Mouse (Mus musculus) embryonic facial prominence, embryonic 14.5 days (tissue): ENCODE measurements around the gene Mllt3. TPM values are rescaled to one million over a fixed set of nuclear protein-coding genes. Genes with fewer than 3 reads are reported as not detected.

Experiments
- ATAC-seq: fragments of 200-750 bp; cut with Nextera tagmentation; 2 replicates; pipeline ENCODE4 v1.8.0; 2017; ENCODE audit warnings: low read depth, moderate number of reproducible peaks, moderate TSS enrichment
- DNase-seq: peaks from one replicate; pipeline ENCODE4 v3.0.0-alpha.2; 2015; ENCODE audit warnings: low spot score
- H3K27ac ChIP-seq: fragments of 300-500 bp; sonication (generic); replicated peaks from 2 replicates; pipeline ENCODE4 v1.5.1; 2014; ENCODE audit warnings: low read depth, mild to moderate bottlenecking, low read length, moderate library complexity
- H3K27me3 ChIP-seq: fragments of 300-500 bp; sonication (generic); replicated peaks from 2 replicates; pipeline ENCODE4 v1.6.1; 2014; ENCODE audit warnings: low read length; ENCODE audit not compliant: control insufficient read depth, insufficient read depth
- H3K36me3 ChIP-seq: fragments of 300-500 bp; sonication (generic); 2 replicates; pipeline ENCODE4 v1.6.1; 2014; ENCODE audit warnings: low read length, mixed read lengths; ENCODE audit not compliant: control insufficient read depth, insufficient read depth
- H3K4me1 ChIP-seq: fragments of 300-500 bp; sonication (generic); 2 replicates; pipeline ENCODE4 v1.6.1; 2014; ENCODE audit warnings: antibody characterized with exemption, low read length; ENCODE audit not compliant: control insufficient read depth, insufficient read depth
- H3K4me2 ChIP-seq: fragments of 300-500 bp; sonication (generic); 2 replicates; pipeline ENCODE4 v1.6.1; 2014; ENCODE audit warnings: low read depth, mild to moderate bottlenecking, low read length, moderate library complexity, mixed read lengths
- H3K4me3 ChIP-seq: fragments of 300-500 bp; sonication (generic); 2 replicates; pipeline ENCODE4 v1.5.1; 2014; ENCODE audit warnings: low read depth, mild to moderate bottlenecking, low read length
- H3K9ac ChIP-seq: fragments of 300-500 bp; sonication (generic); 2 replicates; pipeline ENCODE4 v1.6.1; 2014; ENCODE audit warnings: low read depth, mild to moderate bottlenecking, low read length, moderate library complexity, mixed read lengths
- H3K9me3 ChIP-seq: fragments of 300-500 bp; sonication (generic); 2 replicates; pipeline ENCODE4 v1.6.1; 2016; ENCODE audit warnings: low read length; ENCODE audit not compliant: control insufficient read depth
- WGBS: fragments of 180-500 bp; shearing (Covaris S2); extraction: QIAGEN DNeasy Blood & Tissue Kit; methylation state at CpG from one replicate; pipeline ENCODE4 v1.1.7; 2014; 5-methylcytosine and 5-hydroxymethylcytosine counted together
- polyA plus RNA-seq: library from polyadenylated mRNA; unstranded; fragments of >200 nt; fragmentation: Nextera tagmentation; extraction: Ambion mirVana; gene quantifications from 2 replicates; pipeline ENCODE4 v1.2.1, GENCODE M21; 2014

Mllt3 gene
- polyA plus RNA-seq, 1 experiment from 2014 or later: 55.0 TPM

GRCm38 (mm10) chr4:87901166-87901565, 132.0 kb downstream of the Mllt3 start:
- Histone ChIP-seq H3K9ac (no peak overlapping the region), H3K36me3 (no peaks in the 10 kb centered on the region), H3K4me3 (no peak overlapping the region), H3K4me1 (peaks cover 6% of the 10 kb centered on the region), H3K9me3 (no peaks in the 10 kb centered on the region), H3K27me3 (no peaks in the 10 kb centered on the region), H3K27ac (no peak overlapping the region; the same call in 1 of the 2 replicates), H3K4me2 (no peak overlapping the region)
- ATAC-seq (no peak), DNase-seq (no peak)
- WGBS: 38% methylated on average over 1 of the region's 1 CpGs

GRCm38 (mm10) chr4:87893498-87893897, 139.7 kb downstream of the Mllt3 start:
- 83% methylated on average over 3 of the region's 3 CpGs for WGBS
- ATAC-seq: no peak

DNA sequence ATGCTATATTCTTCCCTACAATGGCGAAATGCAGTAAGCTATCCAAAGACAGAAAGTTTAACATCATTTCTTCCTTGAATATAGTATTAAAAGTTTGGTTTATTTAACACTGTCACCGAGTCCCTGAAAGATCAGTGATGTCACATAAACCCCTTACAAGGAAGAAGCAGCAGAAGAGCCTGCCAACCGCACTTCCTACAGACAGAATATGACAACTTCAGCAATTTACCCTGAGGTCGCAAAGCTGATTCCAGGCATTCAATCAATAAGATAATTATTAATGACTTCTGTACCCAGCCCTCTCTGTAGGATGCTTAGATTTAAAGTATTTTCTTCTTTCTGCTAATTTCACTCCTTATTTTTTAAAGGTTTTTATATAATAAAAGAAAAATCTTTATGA, 140.2 kb downstream of the Mllt3 start:
- ATAC-seq (no peak), DNase-seq (no peak)
- Histone ChIP-seq H3K36me3 (no peaks in the 10 kb centered on the region), H3K9ac (no peak overlapping the region), H3K27ac (no peak overlapping the region), H3K4me1 (peaks cover 5% of the 10 kb centered on the region; the same call in 1 of the 2 replicates), H3K27me3 (no peaks in the 10 kb centered on the region), H3K4me2 (no peak overlapping the region), H3K4me3 (no peak overlapping the region), H3K9me3 (no peaks in the 10 kb centered on the region)
- WGBS: 83% methylated on average over 4 of the region's 4 CpGs

More at GRCm38 (mm10) chr4:87893498-87893897, 139.7 kb downstream of the Mllt3 start:
- Histone ChIP-seq H3K9ac (no peak overlapping the region), H3K27me3 (no peaks in the 10 kb centered on the region), H3K9me3 (no peaks in the 10 kb centered on the region), H3K4me3 (no peak overlapping the region), H3K4me2 (no peak overlapping the region), H3K36me3 (no peaks in the 10 kb centered on the region), H3K4me1 (peaks cover 5% of the 10 kb centered on the region; the same call in 1 of the 2 replicates), H3K27ac (no peak overlapping the region)
- DNase-seq: no peak

DNA sequence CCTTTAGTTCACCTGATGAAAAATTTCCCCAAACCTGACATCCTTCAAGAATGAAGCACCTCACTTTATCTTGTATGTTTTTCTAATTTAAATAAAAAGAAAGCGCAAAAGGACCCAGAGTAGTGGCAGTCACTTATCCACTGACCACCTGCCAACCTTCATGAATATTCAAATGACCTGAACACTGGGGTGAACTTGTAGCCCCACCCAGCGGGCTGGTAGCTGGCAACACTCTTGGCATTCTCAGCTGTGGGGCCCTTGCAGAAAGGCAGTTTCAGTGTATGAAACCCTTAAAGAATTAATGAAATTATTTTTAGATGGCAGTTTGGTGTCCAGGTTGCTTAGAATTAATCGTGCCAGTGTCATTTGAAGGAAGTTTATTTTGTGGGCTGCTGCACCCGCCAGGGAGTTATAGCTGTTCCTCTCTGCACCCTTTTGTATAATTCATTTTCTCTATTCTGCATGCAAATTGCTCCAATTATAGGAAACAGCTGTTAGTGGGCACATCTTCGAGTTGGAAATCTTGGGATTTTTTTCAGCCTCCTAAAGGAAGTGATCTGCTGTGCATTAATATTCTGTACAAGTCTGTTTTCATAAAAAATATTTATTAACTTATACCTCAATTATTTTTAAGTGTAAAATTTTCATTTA, 149.8 kb downstream of the Mllt3 start:
- 68% methylated on average over 5 of the region's 5 CpGs for WGBS
- ATAC-seq (no peak), DNase-seq (no peak)

DNA sequence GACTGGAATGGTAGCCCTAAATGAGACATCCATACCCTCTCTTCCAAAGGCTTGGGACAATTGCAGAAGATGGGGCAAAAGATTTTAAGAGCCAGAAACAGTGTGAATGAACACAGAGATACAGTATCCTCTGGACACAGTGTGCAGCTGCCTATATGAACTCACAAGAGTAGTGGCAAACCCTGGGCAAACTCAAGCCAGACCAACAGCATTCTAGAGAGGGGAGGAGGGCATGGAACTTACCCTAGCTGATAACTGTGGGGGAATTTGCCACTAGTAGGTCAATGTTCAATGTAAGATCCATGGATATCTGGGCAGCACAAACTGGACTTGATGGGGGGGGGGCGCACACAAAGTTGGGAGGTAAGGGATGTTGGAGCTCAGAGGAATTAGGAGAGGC, 151.2 kb downstream of the Mllt3 start:
- H3K27ac ChIP-seq: no peak overlapping the region
- ATAC-seq (no peak), DNase-seq (no peak)
- H3K4me2 ChIP-seq: no peak overlapping the region
- H3K4me1 ChIP-seq: no peaks in the 10 kb centered on the region
- H3K9ac ChIP-seq: no peak overlapping the region
- no peak overlapping the region for H3K4me3 ChIP-seq
- WGBS: 100% methylated on average over 1 of the region's 1 CpGs
- H3K27me3 ChIP-seq: no peaks in the 10 kb centered on the region
- H3K36me3 ChIP-seq: no peaks in the 10 kb centered on the region
- H3K9me3 ChIP-seq: no peaks in the 10 kb centered on the region

More for the DNA sequence above, 149.8 kb downstream of the Mllt3 start:
- H3K9me3 ChIP-seq: no peaks in the 10 kb centered on the region
- H3K27ac ChIP-seq: no peak overlapping the region
- no peak overlapping the region for H3K4me3 ChIP-seq
- no peaks in the 10 kb centered on the region for H3K4me1 ChIP-seq
- H3K27me3 ChIP-seq: no peaks in the 10 kb centered on the region
- H3K4me2 ChIP-seq: no peak overlapping the region
- H3K9ac ChIP-seq: no peak overlapping the region
- H3K36me3 ChIP-seq: no peaks in the 10 kb centered on the region

DNA sequence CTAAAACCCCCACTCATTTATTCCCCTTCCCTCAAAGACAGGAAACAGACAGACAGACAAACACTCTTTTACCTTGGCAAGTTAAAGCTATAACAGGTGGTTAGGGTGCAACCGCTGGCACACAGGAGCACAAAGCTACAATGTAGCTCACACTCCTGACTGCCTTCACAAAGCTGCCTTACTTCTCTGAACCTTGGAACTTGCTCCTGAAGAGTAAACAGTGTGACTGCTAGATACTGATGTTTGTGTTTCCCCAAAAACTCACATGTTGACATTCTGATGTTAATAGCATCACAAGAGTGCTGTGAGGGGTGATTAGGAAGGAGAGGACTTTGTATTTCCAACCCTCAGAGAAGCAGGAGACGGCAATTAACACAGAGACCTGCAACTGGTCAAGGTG, 151.6 kb downstream of the Mllt3 start:
- 89% methylated on average over 2 of the region's 2 CpGs for WGBS
- Histone ChIP-seq H3K4me3 (no peak overlapping the region), H3K36me3 (no peaks in the 10 kb centered on the region), H3K27me3 (no peaks in the 10 kb centered on the region), H3K27ac (no peak overlapping the region), H3K9ac (no peak overlapping the region), H3K4me2 (no peak overlapping the region), H3K4me1 (no peaks in the 10 kb centered on the region), H3K9me3 (no peaks in the 10 kb centered on the region)
- ATAC-seq (no peak), DNase-seq (no peak)

DNA sequence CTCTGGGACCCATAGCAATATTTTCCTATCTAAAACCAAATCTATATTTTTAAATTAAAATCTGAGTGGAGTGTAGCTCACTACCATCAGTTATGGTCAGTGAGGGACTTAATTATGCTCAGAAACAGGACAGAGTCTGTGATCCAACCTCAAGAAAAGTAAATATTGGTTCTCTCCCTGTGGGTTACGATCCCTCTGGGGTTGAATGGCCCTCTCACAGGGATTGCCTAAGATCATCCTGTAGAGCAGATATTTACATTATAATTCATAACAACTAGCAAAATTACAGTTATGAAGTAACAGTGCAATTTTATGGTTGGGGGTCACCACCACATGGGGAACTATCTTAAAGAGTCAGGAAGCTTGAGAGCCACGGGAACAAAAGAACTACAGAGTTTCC, 152.9 kb downstream of the Mllt3 start:
- no peaks in the 10 kb centered on the region for H3K36me3 ChIP-seq
- H3K4me1 ChIP-seq: no peaks in the 10 kb centered on the region
- H3K4me3 ChIP-seq: no peak overlapping the region
- no peaks in the 10 kb centered on the region for H3K9me3 ChIP-seq
- ATAC-seq: no peak
- no peak for DNase-seq
- no peak overlapping the region for H3K9ac ChIP-seq
- no peaks in the 10 kb centered on the region for H3K27me3 ChIP-seq
- no peak overlapping the region for H3K27ac ChIP-seq
- 88% methylated on average over 2 of the region's 2 CpGs for WGBS
- no peak overlapping the region for H3K4me2 ChIP-seq

- no peak overlapping the region for H3K9ac ChIP-seq
- no peaks in the 10 kb centered on the region for H3K4me1 ChIP-seq
- WGBS: 84% methylated on average over 6 of the region's 6 CpGs
- H3K27me3 ChIP-seq: no peaks in the 10 kb centered on the region
- ATAC-seq (no peak), DNase-seq (no peak)
- H3K27ac ChIP-seq: no peak overlapping the region
- no peaks in the 10 kb centered on the region for H3K9me3 ChIP-seq
- no peaks in the 10 kb centered on the region for H3K36me3 ChIP-seq
- no peak overlapping the region for H3K4me2 ChIP-seq
- no peak overlapping the region for H3K4me3 ChIP-seq
Observed at GRCm38 (mm10) chr4:87878701-87879100, 154.5 kb downstream of the Mllt3 start.

- H3K27ac ChIP-seq: no peak overlapping the region
- 19% methylated on average over 2 of the region's 2 CpGs for WGBS
Observed at GRCm38 (mm10) chr4:87870563-87870962, 162.6 kb downstream of the Mllt3 start.

More at GRCm38 (mm10) chr4:87870563-87870962, 162.6 kb downstream of the Mllt3 start:
- no peak overlapping the region for H3K4me2 ChIP-seq
- no peak overlapping the region for H3K9ac ChIP-seq
- no peak overlapping the region for H3K4me3 ChIP-seq
- H3K9me3 ChIP-seq: no peaks in the 10 kb centered on the region
- H3K27me3 ChIP-seq: no peaks in the 10 kb centered on the region
- H3K4me1 ChIP-seq: peaks cover 7% of the 10 kb centered on the region; the same call in 1 of the 2 replicates
- no peak for DNase-seq
- H3K36me3 ChIP-seq: peaks cover 12% of the 10 kb centered on the region; the same call in 1 of the 2 replicates
- ATAC-seq: no peak
